Mouse (Mus musculus): ENCODE results near the gene Samd4b.

Gene Samd4b

GRCm38 (mm10) chr7:28359854-28360253 is 238.1 kb downstream of the Samd4b start:
- no peak for DNase-seq (ENCODE audit: low read depth, low spot score)

- DNase-seq (ENCODE audit: low read depth, low spot score): no peak
Measured at GRCm38 (mm10) chr7:28358431-28358830, 239.5 kb downstream of the Samd4b start.

- no peak for DNase-seq (ENCODE audit: low read depth, low spot score)
Measured at GRCm38 (mm10) chr7:28357984-28358383, 240.0 kb downstream of the Samd4b start.

GRCm38 (mm10) chr7:28356981-28357380 is 241.0 kb downstream of the Samd4b start:
- DNase-seq (ENCODE audit: low read depth, low spot score): peak; percentile 72

- DNase-seq (ENCODE audit: low read depth, low spot score): no peak
Measured at GRCm38 (mm10) chr7:28355221-28355620, 242.7 kb downstream of the Samd4b start.

- no peak for DNase-seq (ENCODE audit: low read depth, low spot score)
Measured at GRCm38 (mm10) chr7:28354596-28354995, 243.3 kb downstream of the Samd4b start.

GRCm38 (mm10) chr7:28354113-28354581 is 243.8 kb downstream of the Samd4b start:
- no peak for DNase-seq (ENCODE audit: low read depth, low spot score)

GRCm38 (mm10) chr7:28353267-28353666 is 244.7 kb downstream of the Samd4b start:
- no peak for DNase-seq (ENCODE audit: low read depth, low spot score)

- no peak for DNase-seq (ENCODE audit: low read depth, low spot score)
Measured at GRCm38 (mm10) chr7:28351676-28352191, 246.2 kb downstream of the Samd4b start.

GRCm38 (mm10) chr7:28350155-28350883 is 247.6 kb downstream of the Samd4b start, which contains the start of gene Rps16:
Gene Rps16, plus strand, starts transcription at chr7:28350652.
- peak; percentile 98 for DNase-seq (ENCODE audit: low read depth, low spot score)

Data from forelimb bud, embryonic 11.5 days (tissue).